ENCODE assay signal across 42 mouse cellular contexts in genomic region chr11:98569461-98569860, GRCm38 (mm10). TPM values are rescaled to one million over a fixed set of nuclear protein-coding genes. Genes with fewer than 3 reads are reported as not detected.
"Had no signal": no experiment of that assay in that cellular context is flagged by ENCODE, and none has a peak within 500 bp of the region (broad histone marks: within the 10 kb centered on the region; RNA-seq: fewer than 3 reads in every experiment).

No protein-coding gene starts in this region.

- H3K9ac ChIP-seq: heart, embryonic 12.5 days; hindbrain, embryonic 13.5 days; intestine, embryonic 15.5 days; limb, embryonic 13.5 days; limb, embryonic 15.5 days; liver, embryonic 12.5 days; liver, embryonic 14.5 days had no signal

- H3K27me3 ChIP-seq: heart, embryonic 12.5 days; hindbrain, embryonic 13.5 days; intestine, embryonic 15.5 days; limb, embryonic 13.5 days; limb, embryonic 15.5 days had no signal

- DNase-seq: gastrocnemius, postnatal 14 days; gastrocnemius, postnatal 36 days; heart, adult 18-20 months; heart, postnatal 10 days; heart, postnatal 36 days; kidney, adult 18-20 months; kidney, adult 8-10 months; kidney, postnatal 10 days; kidney, postnatal 25 days; kidney, postnatal 4 days; layer of hippocampus, postnatal 36 days; left cerebral cortex, postnatal 4 days had no signal

- H3K4me2 ChIP-seq: heart, embryonic 12.5 days; hindbrain, embryonic 13.5 days; intestine, embryonic 15.5 days; limb, embryonic 13.5 days; limb, embryonic 15.5 days; liver, embryonic 12.5 days had no signal

- H3K4me1 ChIP-seq: heart, embryonic 10.5 days; heart, embryonic 12.5 days; hindbrain, embryonic 13.5 days; intestine, embryonic 15.5 days; limb, embryonic 13.5 days; limb, embryonic 15.5 days; liver, embryonic 12.5 days had no signal

- H3K4me3 ChIP-seq: heart, embryonic 10.5 days; heart, embryonic 12.5 days; hindbrain, embryonic 13.5 days; intestine, embryonic 15.5 days; layer of hippocampus, adult 2 months; limb, embryonic 13.5 days; limb, embryonic 15.5 days; liver, embryonic 12.5 days had no signal

- H3K9me3 ChIP-seq: heart, embryonic 10.5 days; hindbrain, embryonic 13.5 days; intestine, embryonic 15.5 days; limb, embryonic 13.5 days; limb, embryonic 15.5 days; liver, embryonic 12.5 days had no signal

- ATAC-seq: hindbrain, embryonic 16.5 days; inflammation-experienced regulatory T-cells, adult 6 months; intestine, embryonic 15.5 days; intestine, postnatal 0 days; liver, embryonic 12.5 days had no signal

- H3K27ac ChIP-seq: heart, embryonic 10.5 days; hindbrain, embryonic 13.5 days; intestine, embryonic 15.5 days; layer of hippocampus, adult 2 months; limb, embryonic 13.5 days; limb, embryonic 15.5 days; liver, embryonic 12.5 days; liver, embryonic 14.5 days had no signal

- H3K36me3 ChIP-seq: heart, embryonic 10.5 days; heart, embryonic 12.5 days; hindbrain, embryonic 13.5 days; intestine, embryonic 15.5 days; limb, embryonic 13.5 days; limb, embryonic 15.5 days; liver, embryonic 12.5 days had no signal

RNA-seq across cellular contexts. Expression of gene Zpbp2, which starts 18.6 kb away (rescaled TPM):
- total RNA-seq: gastrocnemius, adult 18-20 months; gastrocnemius, adult 8-10 months; gastrocnemius, postnatal 14 days; gastrocnemius, postnatal 36 days; heart, adult 18-20 months; heart, adult 8-10 months; heart, postnatal 10 days; heart, postnatal 36 days; hematopoietic stem cell, adult 5-6 weeks; layer of hippocampus, adult 2 months; layer of hippocampus, postnatal 10 days; layer of hippocampus, postnatal 36 days; left cerebral cortex, adult 18-20 months; left cerebral cortex, adult 8-10 months; left cerebral cortex, postnatal 10 days; left cerebral cortex, postnatal 25 days; left cerebral cortex, postnatal 4 days had no signal
- polyA plus RNA-seq: hindbrain, embryonic 11.5 days; hindbrain, embryonic 13.5 days; liver, adult 2 months had no signal

RNA-seq across cellular contexts. Expression of gene Ikzf3, which starts 23.6 kb away (rescaled TPM):
- total RNA-seq: gastrocnemius, adult 8-10 months; layer of hippocampus, postnatal 10 days; layer of hippocampus, postnatal 36 days had no signal
- polyA plus RNA-seq: heart, embryonic 14.5 days; limb, embryonic 11.5 days had no signal

RNA-seq across cellular contexts. Expression of gene Lrrc3c, which starts 28.6 kb away (rescaled TPM):
- total RNA-seq: gastrocnemius, adult 18-20 months; gastrocnemius, adult 8-10 months; gastrocnemius, postnatal 14 days; gastrocnemius, postnatal 36 days; heart, adult 18-20 months; heart, adult 8-10 months; heart, postnatal 10 days; heart, postnatal 36 days; hematopoietic stem cell, adult 5-6 weeks; layer of hippocampus, adult 2 months; layer of hippocampus, postnatal 10 days; layer of hippocampus, postnatal 36 days; left cerebral cortex, adult 18-20 months; left cerebral cortex, adult 8-10 months; left cerebral cortex, postnatal 10 days; left cerebral cortex, postnatal 25 days; left cerebral cortex, postnatal 4 days; liver, adult 2 months had no signal
- polyA plus RNA-seq: gonadal fat pad, adult 2 months; heart, embryonic 10.5 days; heart, embryonic 12.5 days; heart, embryonic 14.5 days; heart, embryonic 16.5 days; hindbrain, embryonic 11.5 days; hindbrain, embryonic 13.5 days; hindbrain, embryonic 16.5 days; inflammation-experienced regulatory T-cells, adult 6 months; intestine, embryonic 15.5 days; intestine, postnatal 0 days; kidney, embryonic 14.5 days; kidney, embryonic 16.5 days; limb, embryonic 11.5 days; limb, embryonic 13.5 days; limb, embryonic 15.5 days; liver, adult 2 months; liver, embryonic 12.5 days; liver, embryonic 14.5 days; liver, embryonic 16.5 days had no signal

RNA-seq across cellular contexts. Expression of gene Gm12355, which starts 56.0 kb away (rescaled TPM):
- total RNA-seq: liver, adult 2 months had no signal
- polyA plus RNA-seq: gonadal fat pad, adult 2 months; liver, adult 2 months had no signal
